Mouse (Mus musculus) cerebellum, postnatal 36 days (tissue): ENCODE measurements around the gene Gm10717.
A peak's percentile ranks its signal among the peaks of the same experiment; 100 is the strongest.
"Not testable (repeated sequence)": the region's sequence is repeated elsewhere in the genome, so short reads cannot be mapped to it uniquely, and the experiment has no call there.

ENCODE experiments used
- DNase-seq, 2 experiments: peaks; one replicate each; pipeline ENCODE4 v3.0.0; 2021 to 2022; ENCODE audit warnings: mixed read lengths in 2 of 2

Gm10717 gene

DNA sequence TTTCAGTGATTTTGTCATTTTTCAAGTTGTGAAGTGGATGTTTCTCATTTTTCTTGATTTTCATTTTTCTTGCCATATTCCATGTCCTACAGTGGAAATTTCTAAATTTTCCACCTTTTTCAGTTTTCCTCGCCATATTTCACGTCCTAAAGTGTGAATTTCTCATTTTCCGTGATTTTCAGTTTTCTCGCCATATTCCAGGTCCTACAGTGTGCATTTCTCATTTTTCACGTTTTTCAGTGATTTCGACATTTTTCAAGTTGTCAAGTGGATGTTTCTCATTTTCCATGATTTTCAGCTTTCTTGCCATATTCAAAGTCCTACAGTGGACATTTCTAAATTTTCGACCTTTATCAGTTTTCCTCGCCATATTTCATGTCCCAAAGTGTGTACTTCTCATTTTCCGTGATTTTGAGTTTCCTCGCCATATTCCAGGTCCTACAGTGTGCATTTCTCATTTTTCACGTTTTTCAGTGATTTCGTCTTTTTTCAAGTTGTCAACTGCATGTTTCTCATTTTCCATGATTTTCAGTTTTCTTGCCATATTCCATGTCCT is at the start of gene Gm10717:
Gene Gm10717 (plus strand): TSS at position 506 of the 556 bp plus-strand sequence.
- peak; percentile 4 to 10 for DNase-seq

- not testable (repeated sequence) for DNase-seq
Observed at GRCm38 (mm10) chr9:3000445-3000972, 24.7 kb upstream of the Gm10717 start, which contains the start of gene Gm10722. TSS of gene Gm10722 (plus strand) at chr9:3000922.

DNA sequence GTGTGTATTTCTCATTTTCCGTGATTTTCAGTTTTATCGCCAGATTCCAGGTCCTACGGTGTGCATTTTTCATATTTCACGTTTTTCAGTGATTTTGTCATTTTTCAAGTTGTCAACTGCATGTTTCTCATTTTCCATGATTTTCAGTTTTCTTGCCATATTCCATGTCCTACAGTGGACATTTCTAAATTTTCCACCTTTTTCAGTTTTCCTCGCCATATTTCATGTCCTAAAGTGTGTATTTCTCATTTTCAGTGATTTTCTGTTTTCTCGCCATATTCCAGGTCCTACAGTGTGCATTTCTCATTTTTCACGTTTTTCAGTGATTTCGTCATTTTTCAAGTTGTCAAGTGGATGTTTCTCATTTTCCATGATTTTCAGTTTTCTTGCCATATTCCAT is 24.2 kb upstream of the Gm10717 start:
- DNase-seq = peak in 1 of 2 experiments; percentile 5

DNA sequence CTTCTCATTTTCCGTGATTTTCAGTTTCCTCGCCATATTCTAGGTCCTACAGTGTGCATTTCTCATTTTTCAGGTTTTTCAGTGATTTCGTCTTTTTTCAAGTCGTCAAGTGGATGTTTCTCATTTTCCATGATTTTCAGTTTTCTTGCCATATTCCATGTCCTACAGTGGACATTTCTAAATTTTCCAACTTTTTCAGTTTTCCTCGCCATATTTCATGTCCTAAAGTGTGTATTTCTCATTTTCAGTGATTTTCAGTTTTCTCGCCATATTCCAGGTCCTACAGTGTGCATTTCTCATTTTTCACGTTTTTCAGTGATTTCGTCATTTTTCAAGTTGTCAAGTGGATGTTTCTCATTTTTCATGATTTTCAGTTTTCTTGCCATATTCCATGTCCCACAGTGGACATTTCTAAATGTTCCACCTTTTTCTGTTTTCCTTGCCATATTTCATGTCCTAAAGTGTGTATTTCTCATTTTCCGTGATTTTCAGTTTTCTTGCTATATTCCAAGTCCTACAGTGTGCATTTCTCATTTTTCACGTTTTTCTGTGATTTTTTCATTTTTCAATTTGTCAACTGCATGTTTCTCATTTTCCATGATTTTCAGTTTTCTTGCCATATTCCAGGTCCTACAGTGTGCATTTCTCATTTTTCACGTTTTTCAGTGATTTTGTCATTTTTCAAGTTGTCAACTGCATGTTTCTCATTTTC is 23.1 kb upstream of the Gm10717 start:
- DNase-seq = peak; percentile 85 to 88

DNA sequence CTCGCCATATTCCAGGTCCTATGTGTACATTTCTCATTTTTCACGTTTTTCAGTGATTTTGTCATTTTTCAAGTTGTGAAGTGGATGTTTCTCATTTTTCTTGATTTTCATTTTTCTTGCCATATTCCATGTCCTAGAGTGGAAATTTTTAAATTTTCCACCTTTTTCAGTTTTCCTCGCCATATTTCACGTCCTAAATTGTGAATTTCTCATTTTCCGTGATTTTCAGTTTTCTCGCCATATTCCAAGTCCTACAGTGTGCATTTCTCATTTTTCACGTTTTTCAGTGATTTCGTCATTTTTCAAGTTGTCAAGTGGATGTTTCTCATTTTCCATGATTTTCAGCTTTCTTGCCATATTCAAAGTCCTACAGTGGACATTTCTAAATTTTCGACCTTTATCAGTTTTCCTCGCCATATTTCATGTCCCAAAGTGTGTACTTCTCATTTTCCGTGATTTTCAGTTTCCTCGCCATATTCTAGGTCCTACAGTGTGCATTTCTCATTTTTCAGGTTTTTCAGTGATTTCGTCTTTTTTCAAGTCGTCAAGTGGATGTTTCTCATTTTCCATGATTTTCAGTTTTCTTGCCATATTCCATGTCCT is 22.3 kb upstream of the Gm10717 start, which contains the start of gene Gm11168:
Gene Gm11168 (plus strand): TSS at position 553 of the 603 bp plus-strand sequence.
- DNase-seq = not testable (repeated sequence)

GRCm38 (mm10) chr9:3006179-3006578 is 19.0 kb upstream of the Gm10717 start:
- DNase-seq = not testable (repeated sequence)

GRCm38 (mm10) chr9:3006636-3007035 is 18.6 kb upstream of the Gm10717 start:
- peak; percentile 30 to 79 for DNase-seq

- not testable (repeated sequence) for DNase-seq
Observed at GRCm38 (mm10) chr9:3007272-3007671, 17.9 kb upstream of the Gm10717 start.

DNA sequence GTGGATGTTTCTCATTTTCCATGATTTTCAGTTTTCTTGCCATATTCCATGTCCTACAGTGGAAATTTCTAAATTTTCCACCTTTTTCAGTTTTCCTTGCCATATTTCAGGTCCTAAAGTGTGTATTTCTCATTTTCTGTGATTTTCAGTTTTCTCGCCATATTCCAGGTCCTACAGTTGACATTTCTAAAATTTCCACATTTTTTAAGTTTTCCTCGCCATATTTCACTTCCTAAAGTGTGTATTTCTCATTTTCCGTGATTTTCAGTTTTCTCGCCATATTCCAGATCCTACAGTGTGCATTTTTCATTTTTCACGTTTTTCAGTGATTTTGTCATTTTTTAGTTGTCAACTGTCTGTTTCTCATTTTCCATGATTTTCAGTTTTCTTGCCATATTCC is 15.9 kb upstream of the Gm10717 start:
- DNase-seq = not testable (repeated sequence)

- not testable (repeated sequence) for DNase-seq
Observed at GRCm38 (mm10) chr9:3012054-3012621, 13.1 kb upstream of the Gm10717 start.

DNA sequence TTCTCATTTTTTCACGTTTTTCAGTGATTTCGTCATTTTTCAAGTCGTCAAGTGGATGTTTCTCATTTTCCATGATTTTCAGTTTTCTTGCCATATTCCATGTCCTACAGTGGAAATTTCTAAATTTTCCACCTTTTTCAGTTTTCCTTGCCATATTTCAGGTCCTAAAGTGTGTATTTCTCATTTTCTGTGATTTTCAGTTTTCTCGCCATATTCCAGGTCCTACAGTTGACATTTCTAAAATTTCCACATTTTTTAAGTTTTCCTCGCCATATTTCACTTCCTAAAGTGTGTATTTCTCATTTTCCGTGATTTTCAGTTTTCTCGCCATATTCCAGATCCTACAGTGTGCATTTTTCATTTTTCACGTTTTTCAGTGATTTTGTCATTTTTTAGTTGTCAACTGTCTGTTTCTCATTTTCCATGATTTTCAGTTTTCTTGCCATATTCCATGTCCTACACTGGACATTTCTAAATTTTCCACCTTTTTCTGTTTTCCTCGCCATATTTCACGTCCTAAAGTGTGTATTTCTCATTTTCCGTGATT is 12.4 kb upstream of the Gm10717 start, which contains the start of gene Gm10721:
Gene Gm10721 (plus strand): TSS at position 408 of the 547 bp plus-strand sequence.
- DNase-seq = not testable (repeated sequence)

GRCm38 (mm10) chr9:3015354-3015753 is 9.9 kb upstream of the Gm10717 start, which contains the start of gene Gm10720:
TSS of gene Gm10720 (plus strand) at chr9:3015654.
- DNase-seq = not testable (repeated sequence)

GRCm38 (mm10) chr9:3015896-3016295 is 9.3 kb upstream of the Gm10717 start:
- DNase-seq = not testable (repeated sequence)

- DNase-seq = not testable (repeated sequence)
Observed at GRCm38 (mm10) chr9:3017108-3017507, 8.1 kb upstream of the Gm10717 start, which contains the start of gene Gm10719. TSS of gene Gm10719 (plus strand) at chr9:3017408.

- peak; percentile 51 to 88 for DNase-seq
Observed at GRCm38 (mm10) chr9:3018944-3019343, 6.3 kb upstream of the Gm10717 start.

DNA sequence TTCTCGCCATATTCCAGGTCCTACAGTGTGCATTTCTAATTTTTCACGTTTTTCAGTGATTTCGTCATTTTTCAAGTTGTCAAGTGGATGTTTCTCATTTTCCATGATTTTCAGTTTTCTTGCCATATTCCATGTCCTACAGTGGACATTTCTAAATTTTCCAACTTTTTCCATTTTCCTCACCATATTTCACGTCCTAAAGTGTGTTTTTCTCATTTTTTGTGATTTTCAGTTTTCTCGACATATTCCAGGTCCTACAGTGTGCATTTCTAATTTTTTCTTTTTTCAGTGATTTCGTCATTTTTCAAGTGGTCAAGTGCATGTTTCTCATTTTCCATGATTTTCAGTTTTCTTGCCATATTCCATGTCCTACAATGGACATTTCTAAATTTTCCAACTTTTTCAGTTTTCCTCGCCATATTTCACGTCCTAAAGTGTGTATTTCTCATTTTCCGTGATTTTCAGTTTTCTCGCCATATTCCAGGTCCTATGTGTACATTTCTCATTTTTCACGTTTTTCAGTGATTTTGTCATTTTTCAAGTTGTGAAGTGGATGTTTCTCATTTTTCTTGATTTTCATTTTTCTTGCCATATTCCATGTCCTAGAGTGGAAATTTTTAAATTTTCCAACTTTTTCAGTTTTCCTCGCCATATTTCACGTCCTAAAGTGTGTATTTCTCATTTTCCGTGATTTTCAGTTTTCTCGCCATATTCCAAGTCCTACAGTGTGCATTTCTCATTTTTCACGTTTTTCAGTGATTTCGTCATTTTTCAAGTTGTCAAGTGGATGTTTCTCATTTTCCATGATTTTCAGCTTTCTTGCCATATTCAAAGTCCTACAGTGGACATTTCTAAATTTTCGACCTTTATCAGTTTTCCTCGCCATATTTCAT is 5.1 kb upstream of the Gm10717 start:
- peak; percentile 24 to 33 for DNase-seq

- peak; percentile 11 to 37 for DNase-seq
Observed at GRCm38 (mm10) chr9:3022316-3023008, 2.8 kb upstream of the Gm10717 start.

GRCm38 (mm10) chr9:3023312-3023984 is 1.8 kb upstream of the Gm10717 start, which contains the start of gene Gm10718:
TSS of gene Gm10718 (plus strand) at chr9:3023547.
- not testable (repeated sequence) for DNase-seq

- DNase-seq = peak in 1 of 2 experiments; percentile 42
Observed at GRCm38 (mm10) chr9:3023985-3024648, 1.1 kb upstream of the Gm10717 start.
